ENCODE assay signal across 22 mouse cellular contexts in genomic region chr5:67411475-67411874, GRCm38 (mm10). TPM values are rescaled to one million over a fixed set of nuclear protein-coding genes. Genes with fewer than 3 reads are reported as not detected.
DNase-seq lines count a peak whose midpoint lies in the region; ATAC-seq lines count a peak whose summit lies in the region.
"Had no signal": no experiment of that assay in that cellular context is flagged by ENCODE, and none has a peak within 500 bp of the region (broad histone marks: within the 10 kb centered on the region; RNA-seq: fewer than 3 reads in every experiment).

No protein-coding gene starts in this region.

- H3K4me2 ChIP-seq in heart, embryonic 12.5 days: no peak overlapping the region
- no peak overlapping the region for H3K4me2 ChIP-seq in heart, embryonic 16.5 days (ENCODE audit: low read depth, low read length)
- no peak overlapping the region for H3K4me2 ChIP-seq in hindbrain, embryonic 12.5 days (replicated peaks)
- H3K4me2 ChIP-seq: embryonic facial prominence, embryonic 15.5 days; hindbrain, embryonic 13.5 days had no signal

- H3K4me3 ChIP-seq in heart, embryonic 12.5 days: no peak overlapping the region
- no peak overlapping the region for H3K4me3 ChIP-seq in heart, embryonic 16.5 days (ENCODE audit: low read length)
- H3K4me3 ChIP-seq in hindbrain, embryonic 12.5 days: no peak overlapping the region
- H3K4me3 ChIP-seq: embryonic facial prominence, embryonic 15.5 days; erythroblast, embryonic 14.5 days; forebrain, embryonic 10.5 days; hindbrain, embryonic 13.5 days had no signal

- no peak overlapping the region for H3K9ac ChIP-seq in heart, embryonic 12.5 days
- no peak overlapping the region for H3K9ac ChIP-seq in heart, embryonic 16.5 days (ENCODE audit: low read length)
- H3K9ac ChIP-seq in hindbrain, embryonic 12.5 days: no peak overlapping the region
- H3K9ac ChIP-seq: embryonic facial prominence, embryonic 15.5 days; hindbrain, embryonic 13.5 days had no signal

- H3K27ac ChIP-seq in heart, embryonic 12.5 days (ENCODE audit: poor library complexity, severe bottlenecking): peak overlapping the region; percentile 40
- peak overlapping the region; percentile 21; the same call in 1 of the 2 replicates for H3K27ac ChIP-seq in heart, embryonic 16.5 days (ENCODE audit: low read length)
- H3K27ac ChIP-seq in hindbrain, embryonic 12.5 days: no peak overlapping the region
- H3K27ac ChIP-seq: embryonic facial prominence, embryonic 15.5 days; forebrain, embryonic 10.5 days; hindbrain, embryonic 13.5 days; hindbrain, postnatal 0 days had no signal

- 37% methylated on average over 7 of the region's 7 CpGs for WGBS in heart, embryonic 12.5 days
- WGBS in heart, embryonic 16.5 days: 43% methylated on average over 7 of the region's 7 CpGs
- 74% methylated on average over 7 of the region's 7 CpGs for WGBS in hindbrain, embryonic 12.5 days

- peaks cover 37% of the 10 kb centered on the region for H3K36me3 ChIP-seq in heart, embryonic 12.5 days
- peaks cover 5% of the 10 kb centered on the region; the same call in 1 of the 2 replicates for H3K36me3 ChIP-seq in heart, embryonic 16.5 days (ENCODE audit: control insufficient read depth, insufficient read depth)
- no peaks in the 10 kb centered on the region; the same call in 1 of the 2 replicates for H3K36me3 ChIP-seq in hindbrain, embryonic 12.5 days
- H3K36me3 ChIP-seq: embryonic facial prominence, embryonic 15.5 days had no signal

- H3K4me1 ChIP-seq in heart, embryonic 12.5 days (replicated peaks): peaks cover 48% of the 10 kb centered on the region
- peaks cover 29% of the 10 kb centered on the region for H3K4me1 ChIP-seq in heart, embryonic 16.5 days (ENCODE audit: control insufficient read depth, insufficient read depth, low read length)
- no peaks in the 10 kb centered on the region for H3K4me1 ChIP-seq in hindbrain, embryonic 12.5 days
- H3K4me1 ChIP-seq: embryonic facial prominence, embryonic 15.5 days; forebrain, embryonic 10.5 days; hindbrain, embryonic 13.5 days had no signal

- intact Hi-C loops in heart, postnatal 14 days (cut with DNase I): no loop called here
- intact Hi-C loops in heart, postnatal 36 days (cut with DNase I): no loop called here

- H3K27me3 ChIP-seq in heart, embryonic 12.5 days (replicated peaks): no peaks in the 10 kb centered on the region
- no peaks in the 10 kb centered on the region for H3K27me3 ChIP-seq in heart, embryonic 16.5 days (ENCODE audit: control insufficient read depth, insufficient read depth, low read length)
- H3K27me3 ChIP-seq in hindbrain, embryonic 12.5 days: no peaks in the 10 kb centered on the region
- H3K27me3 ChIP-seq: embryonic facial prominence, embryonic 15.5 days; hindbrain, embryonic 13.5 days had no signal

- H3K9me3 ChIP-seq in heart, embryonic 12.5 days (replicated peaks): no peaks in the 10 kb centered on the region
- no peaks in the 10 kb centered on the region for H3K9me3 ChIP-seq in heart, embryonic 16.5 days (replicated peaks; ENCODE audit: control insufficient read depth, low read length)
- H3K9me3 ChIP-seq in hindbrain, embryonic 12.5 days (replicated peaks): no peaks in the 10 kb centered on the region
- H3K9me3 ChIP-seq: embryonic facial prominence, embryonic 15.5 days; forebrain, embryonic 10.5 days; hindbrain, embryonic 13.5 days had no signal

- ATAC-seq in heart, embryonic 12.5 days (ENCODE audit: insufficient number of reproducible peaks, low FRiP score): no peak
- ATAC-seq in heart, embryonic 16.5 days (replicated peaks; ENCODE audit: extremely low read depth, insufficient read depth, low FRiP score): no peak
- no peak for ATAC-seq in hindbrain, embryonic 12.5 days (ENCODE audit: low FRiP score)
- ATAC-seq: forebrain, embryonic 16.5 days; hindbrain, postnatal 0 days had no signal

- DNase-seq in adrenal gland, postnatal 14 days: peak; percentile 26
- no peak for DNase-seq in adrenal gland, adult (ENCODE audit: inconsistent age in 2 of 2, low spot score in 1 of 2)
- no peak for DNase-seq in heart, postnatal 14 days
- no peak for DNase-seq in heart, postnatal 36 days
- DNase-seq: adrenal gland, postnatal 36 days; cerebellum, adult 11 months; cerebellum, adult 8-10 months; cerebellum, postnatal 14 days; embryo, embryonic 11 days; gastrocnemius, postnatal 10 days; kidney, adult 11 months; kidney, adult 9 months had no signal

RNA-seq across cellular contexts. Expression of gene Bend4, which starts 16.6 kb away (rescaled TPM):
- total RNA-seq in adrenal gland, postnatal 14 days (2021): 1.9 and 2.6 TPM in 2 replicates
- 19.8 and 20.8 TPM in 2 replicates for polyA plus RNA-seq in heart, embryonic 12.5 days (2016; fragmentation: Nextera tagmentation; extraction: Ambion mirVana)
- 1 to 10 TPM; 3.7 to 3.8 TPM for total RNA-seq in heart, postnatal 14 days (2021)
- 12.3 and 12.7 TPM in 2 replicates for polyA plus RNA-seq in heart, embryonic 16.5 days (2015; fragmentation: Nextera tagmentation; extraction: Ambion mirVana)
- total RNA-seq in heart, postnatal 36 days (2021): 1 to 10 TPM; 1.6 to 3.3 TPM
- polyA plus RNA-seq in hindbrain, embryonic 12.5 days (2016; fragmentation: Nextera tagmentation; extraction: Ambion mirVana): 9.6 and 10.3 TPM in 2 replicates
- total RNA-seq: MEL had no signal
